Mouse (Mus musculus) neural tube, embryonic 11.5 days (tissue): ENCODE measurements around the gene Ola1. TPM values are rescaled to one million over a fixed set of nuclear protein-coding genes. Genes with fewer than 3 reads are reported as not detected.

ENCODE experiments used
- polyA plus RNA-seq: library from polyadenylated mRNA; unstranded; fragments of >200 nt; fragmentation: Nextera tagmentation; extraction: Ambion mirVana; gene quantifications from 2 replicates; pipeline ENCODE4 v1.2.1, GENCODE M21; 2014

Ola1 gene
- polyA plus RNA-seq, 1 experiment from 2014 or later: 93.3 TPM

Other genes starting within 250 kb of the Ola1 start
- gene Sp3, start 238.5 kb downstream of the Ola1 start, polyA plus RNA-seq: 65.8 and 67.3 TPM in 2 replicates
- not detected in 2 replicates for gene Gm11084, start 232.2 kb downstream of the Ola1 start, polyA plus RNA-seq
- gene Sp9, start 53.0 kb upstream of the Ola1 start, polyA plus RNA-seq: 1.8 and 2.0 TPM in 2 replicates
- 12.4 and 14.5 TPM in 2 replicates for gene Scrn3, start 93.7 kb upstream of the Ola1 start, polyA plus RNA-seq
- 21.0 and 23.0 TPM in 2 replicates for gene Cir1, start 93.8 kb upstream of the Ola1 start, polyA plus RNA-seq
- 5.0 and 6.4 TPM in 2 replicates for gene Gpr155, start 167.6 kb upstream of the Ola1 start, polyA plus RNA-seq